Mouse (Mus musculus) monocyte, adult 2 months (primary cell): Measurements from ENCODE around the gene Pcsk5.
"Not testable (repeated sequence)": the region's sequence is repeated elsewhere in the genome, so short reads cannot be mapped to it uniquely, and the experiment has no call there.

Experiments
- DNase-seq, 2 experiments: peaks; one replicate each; pipeline ENCODE4 v3.0.0; 2022; ENCODE audit warnings: low spot score in 2 of 2, low read depth in 1 of 2

The Pcsk5 gene

GRCm38 (mm10) chr19:17489041-17489865, 348.2 kb downstream of the Pcsk5 start:
- no peak for DNase-seq

- DNase-seq: no peak
These were observed 355.2 kb downstream of the Pcsk5 start for GRCm38 (mm10) chr19:17482126-17482790.

- no peak for DNase-seq
These were observed 358.0 kb downstream of the Pcsk5 start for GRCm38 (mm10) chr19:17479471-17479870.

DNA sequence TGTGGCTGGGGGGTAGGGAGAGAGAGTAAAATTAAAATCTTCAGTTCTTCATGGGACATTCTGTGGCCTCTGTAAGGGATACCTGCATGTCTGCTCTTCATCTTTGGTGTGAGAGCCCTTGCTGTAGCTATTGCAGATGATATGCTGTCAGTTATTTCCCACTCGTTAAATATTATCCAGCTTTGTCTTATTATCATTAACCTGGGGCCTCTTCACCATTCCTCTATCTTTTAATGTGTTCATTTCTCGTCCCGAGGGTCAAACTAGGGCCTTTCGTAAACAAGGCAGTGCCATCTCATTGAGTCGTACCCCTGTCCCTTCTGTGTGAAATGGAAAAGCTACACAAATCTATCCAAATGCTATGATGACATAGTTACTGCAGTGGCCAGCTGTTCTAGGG, 361.4 kb downstream of the Pcsk5 start:
- DNase-seq: no peak

- not testable (repeated sequence) for DNase-seq
These were observed 364.3 kb downstream of the Pcsk5 start for GRCm38 (mm10) chr19:17473138-17473537.

DNA sequence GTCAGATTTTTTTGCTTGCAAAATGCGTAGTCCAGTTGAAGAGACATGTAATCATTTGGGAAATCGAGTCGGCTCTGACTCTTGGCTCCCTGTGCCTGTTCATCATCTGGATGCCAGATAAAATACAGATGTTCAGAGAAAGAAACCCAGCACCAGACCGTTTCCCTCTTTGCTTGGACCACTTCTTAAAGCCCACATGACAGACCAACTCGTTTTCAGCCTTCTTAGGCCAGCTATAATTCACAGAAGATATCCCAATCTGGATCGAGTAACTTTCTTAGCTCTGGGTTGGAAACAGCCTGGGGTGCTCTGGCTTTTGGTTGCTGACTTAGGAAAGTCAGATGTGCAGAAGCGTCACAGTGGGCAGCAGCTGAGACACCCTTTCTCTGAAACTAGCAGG, 365.6 kb downstream of the Pcsk5 start:
- DNase-seq: no peak

GRCm38 (mm10) chr19:17471196-17471595, 366.2 kb downstream of the Pcsk5 start:
- DNase-seq: no peak

DNA sequence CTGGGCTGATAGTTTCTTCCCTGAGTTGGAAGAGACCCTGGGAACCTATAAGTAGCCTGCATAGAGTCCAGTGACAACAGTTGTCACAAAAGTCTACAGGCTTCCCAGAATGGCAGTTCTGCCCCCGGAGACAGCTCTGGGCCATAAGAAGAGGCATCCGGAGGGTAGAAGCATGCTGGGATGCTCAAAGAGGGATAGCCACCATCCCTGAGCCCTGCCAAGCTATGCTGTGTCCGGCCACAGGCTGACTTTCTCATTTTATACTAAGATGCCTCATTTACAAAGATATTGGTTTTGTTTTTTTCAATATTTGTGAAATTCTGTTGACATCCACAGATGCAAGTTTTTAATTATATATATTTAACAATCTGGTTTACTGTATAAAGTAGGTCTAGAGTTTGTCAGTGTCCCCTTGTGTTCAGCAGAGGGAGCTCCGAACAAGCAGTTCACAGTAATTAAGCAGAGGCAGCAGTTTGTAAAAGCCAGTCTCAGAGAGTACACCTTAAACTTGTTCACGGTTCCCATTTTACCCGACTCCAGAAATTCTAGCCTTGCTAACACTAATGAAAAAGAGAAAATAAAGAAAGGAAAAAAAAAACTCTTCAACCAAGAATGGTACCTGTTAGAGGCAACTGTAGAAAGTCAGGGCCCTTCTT, 369.7 kb downstream of the Pcsk5 start:
- DNase-seq: no peak

- DNase-seq: no peak
These were observed 385.4 kb downstream of the Pcsk5 start for GRCm38 (mm10) chr19:17452001-17452400.

GRCm38 (mm10) chr19:17443581-17443980, 393.9 kb downstream of the Pcsk5 start:
- DNase-seq: no peak

DNA sequence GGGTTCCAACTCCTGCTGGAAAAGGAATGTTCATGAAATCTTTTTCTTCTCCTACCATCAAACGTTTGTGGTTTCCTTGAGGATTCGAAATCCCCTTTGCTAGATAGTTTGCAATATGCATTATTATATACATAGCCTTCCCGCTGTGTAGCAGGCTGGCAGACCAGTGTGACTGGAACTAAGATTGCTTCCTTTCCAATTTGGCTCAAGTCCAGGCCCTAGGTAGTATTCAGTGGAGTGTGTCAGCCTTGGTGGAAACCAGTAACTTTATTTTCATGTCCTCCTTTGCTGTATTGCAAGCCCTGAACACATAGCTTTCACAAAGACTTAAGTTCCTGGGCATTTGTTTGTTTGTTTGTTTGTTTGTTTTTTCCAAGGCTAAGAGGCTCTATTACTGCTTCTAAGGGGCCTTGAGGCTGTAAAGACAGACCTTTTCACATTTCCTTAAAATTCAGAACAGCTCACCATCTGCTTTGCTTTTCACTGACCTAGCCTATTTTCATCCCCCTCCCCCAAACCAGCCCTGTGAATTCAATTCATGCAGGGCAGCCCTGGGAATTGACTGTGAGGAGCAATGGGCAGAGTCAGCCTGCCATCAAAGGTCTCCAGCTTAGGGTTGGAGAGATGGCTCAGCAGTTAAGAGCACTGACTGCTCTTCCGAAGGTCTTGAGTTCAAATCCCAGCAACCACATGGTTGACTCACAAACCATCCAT, 397.8 kb downstream of the Pcsk5 start:
- no peak for DNase-seq

DNA sequence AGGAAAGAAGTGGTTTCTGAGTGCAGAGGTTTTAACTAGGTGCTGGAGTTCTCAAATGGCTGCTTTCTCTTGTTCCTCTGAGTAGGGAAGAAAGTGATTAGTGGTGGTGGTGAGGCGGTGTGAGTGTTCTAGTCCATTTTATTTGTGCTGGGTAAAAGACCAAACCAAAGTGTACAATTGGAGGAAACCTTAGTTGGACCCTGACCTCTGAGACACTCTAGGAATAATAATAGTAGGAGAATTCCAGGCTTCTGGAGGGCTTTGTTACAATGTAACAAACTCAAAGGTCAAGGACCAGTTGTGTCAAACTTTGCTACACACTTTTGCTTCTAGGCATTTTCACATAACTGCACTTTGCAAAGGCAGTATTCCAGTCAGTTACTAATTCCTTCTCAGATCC, 400.8 kb downstream of the Pcsk5 start:
- DNase-seq: no peak

- no peak for DNase-seq
These were observed 408.9 kb downstream of the Pcsk5 start for GRCm38 (mm10) chr19:17428561-17428914.

DNA sequence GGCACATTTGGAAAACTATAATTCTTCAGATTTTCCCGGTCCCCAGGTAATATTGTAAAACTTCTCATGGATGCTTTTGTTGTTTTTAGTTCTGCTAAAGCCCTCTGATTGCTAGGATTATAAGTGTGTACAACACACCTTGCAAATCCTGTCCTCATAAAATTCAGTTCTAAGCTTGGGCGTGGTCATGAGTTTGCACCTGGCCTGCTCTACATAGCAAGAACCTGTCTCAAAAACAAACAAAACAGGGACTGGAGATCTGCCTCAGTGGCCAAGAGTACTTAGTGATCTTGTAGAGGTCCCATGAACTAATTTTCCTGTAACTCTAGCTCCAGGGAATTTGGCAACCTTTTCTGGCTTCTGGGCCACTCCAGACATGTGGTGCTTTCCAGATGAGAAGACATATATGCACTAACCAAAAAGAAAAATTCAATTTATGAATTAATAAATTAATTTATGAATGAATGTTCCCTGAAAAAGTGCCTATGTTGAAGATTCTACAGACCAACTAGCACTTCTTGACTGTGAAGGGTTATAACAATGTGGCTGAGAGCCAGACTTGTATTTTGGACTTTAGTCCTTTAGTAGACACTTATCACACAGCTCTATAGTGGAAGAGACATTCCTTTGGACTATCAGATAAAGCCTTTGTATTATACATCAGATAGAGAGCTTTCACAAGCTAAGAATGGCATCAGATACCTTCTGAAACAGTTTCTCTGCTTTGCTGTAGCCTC, 409.4 kb downstream of the Pcsk5 start:
- no peak for DNase-seq

DNA sequence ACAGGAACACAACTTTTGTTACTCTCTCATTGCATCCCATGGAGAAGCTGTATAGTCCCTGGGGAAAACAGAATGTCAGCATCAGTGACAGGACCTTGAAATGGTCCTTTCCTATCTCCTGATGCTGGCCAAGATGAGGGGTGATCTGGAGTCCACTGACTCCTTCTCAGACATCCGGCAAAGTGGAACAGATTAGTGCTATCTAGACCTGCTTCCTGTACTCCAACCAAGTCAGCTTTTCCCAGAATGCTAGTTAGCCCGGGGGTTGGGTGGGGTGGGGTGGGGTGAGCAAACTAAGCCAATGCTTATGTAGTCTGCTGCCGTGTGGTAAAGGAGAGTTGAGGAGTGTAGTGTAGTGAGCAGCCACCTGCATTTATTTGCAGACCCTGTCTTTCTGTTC, 414.1 kb downstream of the Pcsk5 start:
- DNase-seq: no peak

GRCm38 (mm10) chr19:17417855-17418254, 419.6 kb downstream of the Pcsk5 start:
- no peak for DNase-seq

- no peak for DNase-seq
These were observed 424.4 kb downstream of the Pcsk5 start for GRCm38 (mm10) chr19:17412915-17413459.

DNA sequence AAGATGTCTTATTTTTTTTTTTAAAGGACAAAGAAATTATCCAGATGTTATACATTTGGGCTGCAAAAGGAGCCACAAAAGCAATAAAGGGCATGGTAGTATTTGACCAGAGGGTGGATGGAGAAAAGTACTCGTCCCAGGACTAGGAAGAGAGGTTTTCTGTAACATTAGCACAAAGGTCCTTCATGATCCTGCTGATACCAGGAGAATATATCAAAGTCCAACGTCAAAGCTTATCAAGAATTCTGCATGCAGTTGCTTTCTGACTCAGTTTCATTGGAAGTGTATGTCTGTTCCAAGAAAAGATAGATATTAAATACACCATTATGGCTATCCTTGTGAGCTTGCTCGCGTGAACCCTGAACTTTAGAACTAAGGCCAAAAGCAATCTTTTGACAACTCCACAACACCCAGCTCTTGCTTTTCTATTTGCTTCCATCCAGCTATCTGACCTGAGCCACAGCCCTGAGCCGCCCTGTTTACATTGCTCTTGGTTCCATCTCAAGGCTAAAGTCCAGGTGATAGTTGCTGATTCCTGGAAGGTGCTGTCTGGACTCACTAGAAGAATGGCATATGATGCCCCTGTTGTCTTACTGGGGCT, 426.9 kb downstream of the Pcsk5 start:
- DNase-seq: no peak

- no peak for DNase-seq
These were observed 428.1 kb downstream of the Pcsk5 start for GRCm38 (mm10) chr19:17409351-17409750.

DNA sequence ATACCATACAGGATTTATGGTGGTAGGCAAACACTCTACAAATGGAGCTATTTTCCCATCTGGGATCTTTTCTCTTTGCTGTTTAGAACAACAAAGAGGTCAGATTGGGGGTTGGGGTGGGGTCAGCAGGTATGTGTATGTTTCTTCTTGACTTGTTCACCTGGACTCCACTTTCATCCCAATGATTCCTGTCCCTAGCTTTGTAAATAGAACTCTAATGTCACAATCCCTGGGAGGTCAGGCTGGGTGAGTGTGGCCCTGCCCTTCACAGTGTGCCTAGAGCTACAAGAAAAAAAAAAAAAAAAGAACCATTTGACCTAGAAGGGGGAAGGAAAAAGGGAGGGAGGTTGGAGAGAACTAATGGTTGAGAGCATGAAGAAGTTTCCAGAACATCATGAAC, 428.8 kb downstream of the Pcsk5 start:
- DNase-seq: no peak
